Mouse (Mus musculus): ENCODE data around the gene Ranbp3. TPM values are rescaled to one million over a fixed set of nuclear protein-coding genes. Genes with fewer than 3 reads are reported as not detected.
A peak's percentile ranks its signal among the peaks of the same experiment; 100 is the strongest.

Gene Ranbp3
- polyA plus RNA-seq, 1 experiment from 2014 or later: 116 TPM

DNA sequence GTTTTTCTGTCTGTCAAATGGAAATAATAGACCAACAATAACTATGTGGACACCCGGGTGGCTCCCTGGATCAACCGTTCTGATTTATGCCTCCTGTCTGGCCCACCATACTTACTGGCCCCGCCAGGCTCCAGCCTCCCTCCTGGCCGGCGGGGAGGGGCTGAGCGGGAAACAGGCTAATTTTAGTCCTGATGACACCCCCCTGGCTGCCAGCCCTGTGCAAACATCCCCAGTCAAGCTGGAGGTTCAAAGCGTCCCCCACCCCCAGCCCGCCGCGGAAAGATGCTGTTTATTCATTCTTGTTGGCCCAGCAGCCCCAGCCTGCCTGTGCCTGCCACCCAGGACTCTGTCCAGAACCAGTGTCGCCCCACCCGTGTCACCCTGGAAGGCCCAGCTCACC, 55.0 kb downstream of the Ranbp3 start:
- ATAC-seq (ENCODE audit: insufficient number of reproducible peaks, insufficient read depth, low FRiP score, low TSS enrichment, low read depth): no peak
- H3K4me1 ChIP-seq (replicated peaks): peaks cover 44% of the 10 kb centered on the region
- peaks cover 19% of the 10 kb centered on the region for H3K36me3 ChIP-seq
- peaks cover 15% of the 10 kb centered on the region; the same call in 1 of the 2 replicates for H3K27me3 ChIP-seq
- 0 out of 2 replicates have a peak overlapping the region, but pooled peaks have one; percentile 79 for H3K27ac ChIP-seq
- H3K4me2 ChIP-seq: no peak overlapping the region
- H3K4me3 ChIP-seq (replicated peaks): no peak overlapping the region
- WGBS: 15% methylated on average over 12 of the region's 12 CpGs
- no peak overlapping the region; the same call in 1 of the 2 replicates for H3K9ac ChIP-seq (replicated peaks)
- no peaks in the 10 kb centered on the region for H3K9me3 ChIP-seq

- 47% methylated on average over 6 of the region's 6 CpGs for WGBS
- ATAC-seq (ENCODE audit: insufficient number of reproducible peaks, insufficient read depth, low FRiP score, low TSS enrichment, low read depth): no peak
Measured at GRCm38 (mm10) chr17:56729151-56729550, 56.1 kb downstream of the Ranbp3 start.

DNA sequence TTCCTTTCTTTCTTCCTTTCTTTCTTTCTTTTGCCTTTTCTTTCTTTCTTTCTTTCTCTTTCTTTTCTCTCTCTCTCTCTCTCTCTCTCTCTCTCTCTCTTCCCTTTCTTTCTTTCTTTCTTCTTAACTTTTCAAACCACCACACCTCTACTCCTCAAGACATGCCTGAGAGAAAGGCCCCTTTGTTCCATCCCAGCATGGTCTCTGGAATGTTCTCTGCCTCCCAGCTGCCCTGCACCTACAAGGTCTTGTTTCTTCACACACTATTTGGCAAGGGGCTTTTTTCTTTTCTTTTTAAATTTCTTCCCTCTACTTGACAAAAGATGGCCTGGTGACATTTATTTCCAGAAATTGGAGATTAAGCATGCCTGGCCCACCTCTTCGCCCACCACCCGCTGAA, 56.6 kb downstream of the Ranbp3 start:
- peaks cover 22% of the 10 kb centered on the region for H3K27me3 ChIP-seq
- no peak for ATAC-seq (ENCODE audit: insufficient number of reproducible peaks, insufficient read depth, low FRiP score, low TSS enrichment, low read depth)
- 62% methylated on average over 2 of the region's 2 CpGs for whole genome bisulfite sequencing
- no peak overlapping the region for H3K9ac ChIP-seq (replicated peaks)
- 0 out of 2 replicates have a peak, but pooled peaks cover 6% of the 10 kb centered on the region for H3K36me3 ChIP-seq
- H3K9me3 ChIP-seq: no peaks in the 10 kb centered on the region
- H3K4me3 ChIP-seq (replicated peaks): no peak overlapping the region
- H3K27ac ChIP-seq: no peak overlapping the region
- no peak overlapping the region for H3K4me2 ChIP-seq
- H3K4me1 ChIP-seq (replicated peaks): peaks cover 36% of the 10 kb centered on the region

More at GRCm38 (mm10) chr17:56729151-56729550, 56.1 kb downstream of the Ranbp3 start:
- Histone ChIP-seq H3K9me3 (no peaks in the 10 kb centered on the region), H3K27ac (no peak overlapping the region), H3K4me1 (replicated peaks) (peaks cover 36% of the 10 kb centered on the region), H3K36me3 (peaks cover 10% of the 10 kb centered on the region; the same call in 1 of the 2 replicates), H3K9ac (replicated peaks) (no peak overlapping the region), H3K4me2 (no peak overlapping the region), H3K27me3 (peaks cover 19% of the 10 kb centered on the region), H3K4me3 (replicated peaks) (no peak overlapping the region)

GRCm38 (mm10) chr17:56736534-56736933, 63.4 kb downstream of the Ranbp3 start:
- 40% methylated on average over 8 of the region's 8 CpGs for WGBS
- Histone ChIP-seq H3K4me1 (replicated peaks) (no peaks in the 10 kb centered on the region), H3K4me3 (replicated peaks) (no peak overlapping the region), H3K27ac (no peak overlapping the region), H3K4me2 (no peak overlapping the region), H3K36me3 (no peaks in the 10 kb centered on the region), H3K27me3 (peaks cover 27% of the 10 kb centered on the region), H3K9ac (replicated peaks) (no peak overlapping the region), H3K9me3 (no peaks in the 10 kb centered on the region)
- ATAC-seq (ENCODE audit: insufficient number of reproducible peaks, insufficient read depth, low FRiP score, low TSS enrichment, low read depth): no peak

DNA sequence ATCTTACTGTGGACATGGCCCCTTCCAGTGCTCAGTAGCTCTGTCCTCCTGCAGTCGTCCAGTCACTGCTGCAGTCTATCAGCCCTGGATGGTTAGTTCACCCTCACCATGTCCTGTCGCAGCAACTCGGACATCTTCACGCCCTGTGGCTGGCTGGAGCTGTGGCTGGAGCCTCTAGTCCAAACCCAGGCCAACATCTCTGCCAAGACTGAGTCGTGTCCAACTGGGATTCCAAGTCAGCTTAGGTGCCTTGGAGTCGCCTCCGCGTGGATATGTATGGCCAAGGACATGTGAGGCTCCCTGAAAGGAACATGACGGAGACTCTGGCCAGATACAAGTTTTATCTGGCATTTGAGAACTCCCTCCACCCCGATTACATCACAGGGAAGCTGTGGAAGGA, 65.1 kb downstream of the Ranbp3 start:
- H3K9ac ChIP-seq (replicated peaks): no peak overlapping the region
- H3K27me3 ChIP-seq: peaks cover 23% of the 10 kb centered on the region
- H3K9me3 ChIP-seq: no peaks in the 10 kb centered on the region
- H3K4me3 ChIP-seq (replicated peaks): no peak overlapping the region
- no peak for ATAC-seq (ENCODE audit: insufficient number of reproducible peaks, insufficient read depth, low FRiP score, low TSS enrichment, low read depth)
- no peak overlapping the region for H3K4me2 ChIP-seq
- H3K27ac ChIP-seq: no peak overlapping the region
- H3K4me1 ChIP-seq (replicated peaks): no peaks in the 10 kb centered on the region
- no peaks in the 10 kb centered on the region for H3K36me3 ChIP-seq
- 84% methylated on average over 10 of the region's 10 CpGs for WGBS

DNA sequence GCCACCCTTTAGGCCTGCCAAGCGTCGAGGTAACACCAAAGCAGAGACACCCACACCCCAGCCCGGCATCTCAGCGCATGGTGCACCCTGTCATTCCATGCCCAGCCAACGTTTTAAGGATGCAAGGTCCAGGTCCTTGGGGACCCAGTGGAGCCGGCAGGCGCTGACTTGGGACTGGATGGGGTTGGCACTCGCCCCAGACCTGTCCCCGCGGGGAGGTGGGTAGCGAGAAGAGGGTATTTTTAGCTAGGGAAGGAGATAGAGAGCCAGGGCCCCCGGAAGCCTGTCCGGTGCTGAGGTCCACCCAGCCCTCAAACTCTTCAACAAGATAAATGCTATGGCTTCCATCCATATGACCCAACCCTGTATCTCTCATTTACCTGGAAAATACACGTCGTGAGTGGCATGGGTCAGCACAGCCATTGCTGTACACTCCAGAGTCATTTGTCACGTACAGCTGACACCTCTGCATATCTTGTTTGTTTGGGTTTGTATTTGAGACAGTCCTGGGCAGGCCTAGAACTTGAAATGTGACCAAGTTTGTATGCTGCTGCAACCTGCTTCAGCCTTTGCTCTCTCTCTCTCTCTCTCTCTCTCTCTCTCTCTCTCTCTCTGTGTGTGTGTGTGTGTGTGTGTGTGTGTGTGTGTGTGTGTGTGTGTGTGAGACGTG, 67.2 kb downstream of the Ranbp3 start:
- H3K4me1 ChIP-seq (replicated peaks): no peaks in the 10 kb centered on the region
- no peak overlapping the region for H3K4me3 ChIP-seq (replicated peaks)
- ATAC-seq (ENCODE audit: insufficient number of reproducible peaks, insufficient read depth, low FRiP score, low TSS enrichment, low read depth): no peak

DNA sequence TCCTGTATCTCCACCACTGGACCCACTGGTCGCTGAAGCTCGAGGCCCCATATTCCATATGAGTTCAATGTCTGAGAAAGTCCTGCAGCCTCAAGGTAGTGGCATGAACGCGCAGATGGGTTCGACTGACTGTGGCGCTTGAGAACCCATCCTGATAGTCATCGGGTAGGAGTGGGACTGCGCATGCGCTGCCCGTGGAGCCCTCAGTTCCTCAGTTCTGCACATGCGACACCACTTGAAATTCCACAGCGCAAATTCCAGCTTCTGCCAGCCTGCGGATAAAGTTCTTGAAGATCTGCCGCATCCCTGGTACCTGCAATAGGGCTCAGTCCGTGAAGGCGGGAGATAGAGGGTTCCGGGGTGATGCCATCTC, 67.7 kb downstream of the Ranbp3 start:
- 80% methylated on average over 16 of the region's 17 CpGs for WGBS
- ATAC-seq (ENCODE audit: insufficient number of reproducible peaks, insufficient read depth, low FRiP score, low TSS enrichment, low read depth): no peak

More for the DNA sequence above, 67.2 kb downstream of the Ranbp3 start:
- 84% methylated on average over 17 of the region's 17 CpGs for WGBS
- no peaks in the 10 kb centered on the region for H3K36me3 ChIP-seq
- no peak overlapping the region for H3K4me2 ChIP-seq
- H3K9ac ChIP-seq (replicated peaks): no peak overlapping the region
- no peaks in the 10 kb centered on the region for H3K9me3 ChIP-seq
- H3K27me3 ChIP-seq: peaks cover 14% of the 10 kb centered on the region
- no peak overlapping the region for H3K27ac ChIP-seq

GRCm38 (mm10) chr17:56744173-56744572, 71.1 kb downstream of the Ranbp3 start:
- Histone ChIP-seq H3K27ac (no peak overlapping the region), H3K9me3 (no peaks in the 10 kb centered on the region), H3K27me3 (peaks cover 8% of the 10 kb centered on the region), H3K4me2 (no peak overlapping the region), H3K4me1 (replicated peaks) (no peaks in the 10 kb centered on the region), H3K4me3 (replicated peaks) (no peak overlapping the region), H3K36me3 (no peaks in the 10 kb centered on the region), H3K9ac (replicated peaks) (no peak overlapping the region)
- ATAC-seq (ENCODE audit: insufficient number of reproducible peaks, insufficient read depth, low FRiP score, low TSS enrichment, low read depth): no peak
- 61% methylated on average over 5 of the region's 5 CpGs for WGBS

More for the DNA sequence above, 67.7 kb downstream of the Ranbp3 start:
- no peak overlapping the region for H3K4me3 ChIP-seq (replicated peaks)
- H3K36me3 ChIP-seq: no peaks in the 10 kb centered on the region
- peaks cover 14% of the 10 kb centered on the region for H3K27me3 ChIP-seq
- H3K4me2 ChIP-seq: no peak overlapping the region
- H3K27ac ChIP-seq: no peak overlapping the region
- no peak overlapping the region for H3K9ac ChIP-seq (replicated peaks)
- H3K9me3 ChIP-seq: no peaks in the 10 kb centered on the region
- no peaks in the 10 kb centered on the region for H3K4me1 ChIP-seq (replicated peaks)

DNA sequence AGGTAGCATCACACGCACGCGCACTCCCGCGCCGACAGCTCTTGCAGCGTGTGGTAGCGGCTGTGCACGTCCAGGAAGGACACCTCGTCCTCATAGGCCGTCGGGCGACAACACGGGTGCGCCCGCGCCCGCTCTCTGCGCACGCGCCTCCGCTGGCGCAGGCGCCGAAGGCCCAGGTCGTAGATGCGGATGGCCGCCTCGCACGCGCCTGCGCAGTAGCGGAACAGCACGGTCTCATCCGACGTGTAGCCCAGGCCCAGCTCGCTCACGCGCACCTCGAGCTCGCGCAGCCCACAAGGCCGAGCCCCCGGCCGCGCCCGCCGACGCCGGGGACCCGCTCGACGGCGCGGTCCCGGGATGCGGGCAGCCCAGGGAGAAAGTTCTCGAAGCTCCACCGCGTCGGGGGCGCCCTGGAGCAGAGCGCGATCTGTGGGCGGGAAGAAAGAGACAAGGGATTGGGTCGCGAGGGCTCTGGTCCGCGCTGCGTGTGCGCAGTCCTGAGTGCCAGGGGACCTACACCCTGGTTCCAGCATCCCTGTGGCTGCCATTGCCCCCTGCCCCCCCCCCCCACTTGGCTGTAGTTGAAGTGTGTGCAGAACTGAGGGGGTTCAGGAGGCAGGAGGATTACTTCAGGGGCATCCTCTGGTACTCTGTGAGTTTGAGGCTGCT, 78.4 kb downstream of the Ranbp3 start:
- H3K9ac ChIP-seq (replicated peaks): peak overlapping the region; percentile 34; the same call in 1 of the 2 replicates

DNA sequence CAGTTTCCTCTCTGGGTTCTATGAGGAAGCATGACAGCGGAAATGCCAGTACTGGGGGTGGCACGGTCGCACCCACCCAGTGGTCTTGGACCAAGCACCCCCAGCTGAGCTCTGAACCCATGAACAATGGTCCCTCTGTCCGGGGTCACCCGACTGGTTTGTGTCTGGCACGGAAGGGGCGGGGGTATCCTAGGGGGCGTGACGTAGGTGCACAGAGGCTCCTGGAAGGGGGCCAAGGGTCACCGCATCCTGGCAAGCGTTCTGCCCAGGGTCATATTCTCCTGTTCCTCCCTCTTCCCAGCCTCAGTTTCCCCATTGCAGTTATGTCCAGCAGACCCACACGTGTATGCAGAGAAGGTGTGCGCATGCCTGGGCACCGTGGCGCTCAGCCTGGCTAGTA, 80.4 kb downstream of the Ranbp3 start:
- Histone ChIP-seq H3K27ac (no peak overlapping the region), H3K4me2 (no peak overlapping the region), H3K36me3 (no peaks in the 10 kb centered on the region), H3K4me1 (replicated peaks) (peaks cover 37% of the 10 kb centered on the region), H3K9me3 (0 out of 2 replicates have a peak, but pooled peaks cover 9% of the 10 kb centered on the region), H3K4me3 (replicated peaks) (no peak overlapping the region), H3K27me3 (peaks cover 85% of the 10 kb centered on the region), H3K9ac (replicated peaks) (no peak overlapping the region)
- ATAC-seq (ENCODE audit: insufficient number of reproducible peaks, insufficient read depth, low FRiP score, low TSS enrichment, low read depth): no peak
- WGBS: 23% methylated on average over 15 of the region's 15 CpGs

More for the DNA sequence above, 78.4 kb downstream of the Ranbp3 start:
- H3K9me3 ChIP-seq: 0 out of 2 replicates have a peak, but pooled peaks cover 9% of the 10 kb centered on the region
- H3K4me3 ChIP-seq (replicated peaks): peak overlapping the region; percentile 25
- H3K27me3 ChIP-seq: peaks cover 73% of the 10 kb centered on the region
- peak; percentile 27; the same call in 1 of the 2 replicates for ATAC-seq (ENCODE audit: insufficient number of reproducible peaks, insufficient read depth, low FRiP score, low TSS enrichment, low read depth)
- peaks cover 22% of the 10 kb centered on the region for H3K4me1 ChIP-seq (replicated peaks)
- H3K4me2 ChIP-seq: peak overlapping the region; percentile 46
- no peaks in the 10 kb centered on the region for H3K36me3 ChIP-seq
- 21% methylated on average over 69 of the region's 71 CpGs for WGBS
- H3K27ac ChIP-seq: no peak overlapping the region
